Mouse (Mus musculus): ENCODE measurements at regions not wholly inside any gene's neighbourhood (a gene's known extent, or its start where the extent isn't known, plus 50 kb on each side); places are given as distances from the start of the nearest gene placed in this dataset.

DNA sequence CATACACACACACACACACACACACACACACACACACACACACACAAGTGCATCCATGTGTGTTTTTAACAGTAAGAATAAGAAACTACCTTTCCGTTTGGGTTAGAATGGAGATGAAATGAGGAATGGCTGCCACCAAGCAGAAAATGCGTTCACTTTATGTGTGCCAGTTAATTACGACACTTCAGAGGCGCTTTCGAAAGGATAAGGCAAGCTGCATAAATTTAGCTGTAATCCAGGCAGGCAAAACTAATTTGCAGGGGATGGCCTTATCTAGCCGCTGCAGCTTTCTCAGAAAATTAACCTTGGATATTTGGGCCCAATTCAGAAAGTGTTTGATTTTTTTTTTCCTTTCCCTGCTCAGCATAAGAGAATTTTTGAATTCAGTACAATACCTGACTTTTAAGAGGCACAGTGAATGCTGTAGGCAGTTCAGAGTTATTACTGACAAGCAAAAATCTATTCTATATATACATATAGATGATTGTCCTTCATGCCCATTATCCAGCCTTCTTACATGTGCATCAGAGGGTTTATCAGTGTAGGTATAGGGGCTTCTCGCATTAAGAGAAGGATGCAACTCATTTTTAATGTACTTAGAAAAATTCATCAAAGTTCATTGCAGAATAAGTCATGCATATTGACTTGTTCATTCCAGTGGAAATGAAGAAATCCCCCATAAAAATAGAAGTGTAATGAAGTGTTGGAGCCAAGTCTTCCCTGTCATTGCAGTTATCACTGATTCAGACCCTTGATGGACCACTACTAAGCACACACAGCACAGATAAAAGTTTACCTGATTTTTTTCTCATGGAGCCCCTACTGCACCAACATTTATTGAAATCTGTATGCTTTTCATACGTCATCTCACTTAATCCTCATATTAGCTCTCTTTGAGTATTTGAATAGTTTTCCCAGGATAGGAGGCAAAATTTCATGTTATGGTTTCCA is 372.1 kb downstream of the Ndufa4 start:
- peak; percentile 73; the same call in 1 of the 2 replicates for ATAC-seq (ENCODE audit: low FRiP score, low read depth)
- H3K36me3 ChIP-seq = no peaks in the 10 kb centered on the region

DNA sequence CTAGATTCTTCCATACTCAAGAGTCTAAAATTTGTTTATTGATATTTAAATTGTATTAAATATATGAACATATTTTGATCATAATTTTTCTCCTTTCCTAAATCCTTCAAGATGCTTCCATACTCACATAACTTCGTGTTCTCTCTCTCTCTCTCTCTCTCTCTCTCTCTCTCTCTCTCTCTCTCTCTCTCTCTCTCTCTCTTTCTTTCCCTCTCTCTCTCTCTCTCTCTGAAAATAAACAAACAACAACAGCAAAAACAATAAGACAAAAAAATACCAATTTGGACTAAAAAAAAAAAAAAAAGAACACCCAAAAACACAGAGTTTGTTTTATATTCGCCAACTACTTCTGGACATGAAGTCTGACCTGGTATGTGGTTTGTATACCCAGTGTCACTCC is 404.2 kb downstream of the Ndufa4 start:
- Histone ChIP-seq H3K4me3 (no peak overlapping the region), H3K4me2 (replicated peaks) (no peak overlapping the region), H3K27me3 (no peaks in the 10 kb centered on the region), H3K4me1 (no peaks in the 10 kb centered on the region), H3K9me3 (no peaks in the 10 kb centered on the region), H3K27ac (replicated peaks) (no peak overlapping the region), H3K9ac (replicated peaks) (no peak overlapping the region), H3K36me3 (no peaks in the 10 kb centered on the region)
- ATAC-seq (ENCODE audit: low FRiP score, low read depth) = no peak
- WGBS = 70% methylated on average over 2 of the region's 2 CpGs

More for the DNA sequence above, 372.1 kb downstream of the Ndufa4 start:
- no peak overlapping the region for H3K4me3 ChIP-seq
- WGBS = 65% methylated on average over 8 of the region's 8 CpGs
- no peaks in the 10 kb centered on the region for H3K9me3 ChIP-seq
- no peak overlapping the region for H3K4me2 ChIP-seq (replicated peaks)
- H3K27me3 ChIP-seq = no peaks in the 10 kb centered on the region
- H3K4me1 ChIP-seq = no peaks in the 10 kb centered on the region
- H3K9ac ChIP-seq (replicated peaks) = no peak overlapping the region
- H3K27ac ChIP-seq (replicated peaks) = 0 out of 2 replicates have a peak overlapping the region, but pooled peaks have one; percentile 6

DNA sequence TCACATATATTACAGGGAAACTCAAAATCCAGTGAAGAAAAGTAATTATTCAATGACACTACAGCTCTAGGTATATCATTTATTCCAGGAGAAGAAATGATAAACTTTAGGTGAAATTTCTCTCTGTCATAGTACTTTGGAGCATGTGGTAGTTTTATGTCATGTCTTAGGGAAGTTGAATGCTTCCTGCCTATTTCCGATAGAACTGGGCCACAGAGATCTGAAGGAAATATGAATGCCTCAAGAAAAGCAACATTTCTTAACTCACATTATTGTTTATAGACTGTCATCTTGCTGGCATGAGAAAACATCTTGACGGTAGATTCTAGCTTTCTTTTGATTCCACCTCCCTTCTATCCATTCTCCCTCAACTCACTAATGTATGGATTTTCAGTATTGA is 412.9 kb downstream of the Ndufa4 start:
- WGBS = 85% methylated on average over 2 of the region's 2 CpGs

DNA sequence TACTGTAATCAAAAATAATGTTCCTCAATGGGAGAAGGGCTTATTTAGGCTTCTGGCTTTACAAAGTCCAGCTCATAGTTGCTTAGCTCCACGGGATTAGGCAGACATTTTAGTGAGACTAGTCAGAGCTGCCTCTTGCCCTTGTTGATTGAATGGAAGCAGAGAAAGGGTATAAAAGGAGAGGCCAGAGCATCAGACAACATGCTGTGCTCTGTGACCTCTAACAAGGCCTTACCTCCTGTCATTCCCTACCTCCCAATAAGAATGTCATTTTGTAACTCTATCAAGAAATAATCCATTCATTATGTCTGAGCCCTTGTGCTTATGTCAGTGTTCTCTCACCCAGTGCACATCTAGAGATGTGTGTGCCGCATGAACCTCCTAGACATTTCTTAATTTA is 430.3 kb downstream of the Ndufa4 start:
- ATAC-seq (ENCODE audit: low FRiP score, low read depth) = peak; percentile 82; the same call in 1 of the 2 replicates
- H3K36me3 ChIP-seq = no peaks in the 10 kb centered on the region
- 16% methylated on average over 2 of the region's 2 CpGs for WGBS

More for the DNA sequence above, 412.9 kb downstream of the Ndufa4 start:
- no peaks in the 10 kb centered on the region for H3K4me1 ChIP-seq
- ATAC-seq (ENCODE audit: low FRiP score, low read depth) = no peak
- no peak overlapping the region for H3K4me2 ChIP-seq (replicated peaks)
- no peaks in the 10 kb centered on the region for H3K27me3 ChIP-seq
- H3K36me3 ChIP-seq = no peaks in the 10 kb centered on the region
- H3K4me3 ChIP-seq = no peak overlapping the region
- H3K9ac ChIP-seq (replicated peaks) = no peak overlapping the region
- H3K9me3 ChIP-seq = no peaks in the 10 kb centered on the region
- H3K27ac ChIP-seq (replicated peaks) = no peak overlapping the region

More for the DNA sequence above, 430.3 kb downstream of the Ndufa4 start:
- no peak overlapping the region for H3K27ac ChIP-seq (replicated peaks)
- no peaks in the 10 kb centered on the region for H3K9me3 ChIP-seq
- no peak overlapping the region for H3K4me3 ChIP-seq
- no peaks in the 10 kb centered on the region for H3K27me3 ChIP-seq
- no peak overlapping the region for H3K4me2 ChIP-seq (replicated peaks)
- no peak overlapping the region for H3K9ac ChIP-seq (replicated peaks)
- H3K4me1 ChIP-seq = no peaks in the 10 kb centered on the region

All from midbrain, embryonic 12.5 days (tissue).